Mouse (Mus musculus) macrophage (primary cell): ENCODE data around the gene Kpna4. TPM values are rescaled to one million over a fixed set of nuclear protein-coding genes. Genes with fewer than 3 reads are reported as not detected.
"Not testable (repeated sequence)": the region's sequence is repeated elsewhere in the genome, so short reads cannot be mapped to it uniquely, and the experiment has no call there.

Experiments
- H3K27ac ChIP-seq: fragments of 350-480 bp; formaldehyde crosslinking; 2 replicates; pipeline ENCODE4 v1.9.0; 2021
- H3K36me3 ChIP-seq: fragments of 350-480 bp; formaldehyde crosslinking; 2 replicates; pipeline ENCODE4 v1.9.0; 2021; ENCODE audit errors: inconsistent target
- H3K4me3 ChIP-seq: fragments of 350-480 bp; formaldehyde crosslinking; 2 replicates; pipeline ENCODE4 v1.9.0; 2021; ENCODE audit errors: inconsistent target
- H3K79me2 ChIP-seq: fragments of 350-480 bp; formaldehyde crosslinking; 2 replicates; pipeline ENCODE4 v1.9.0; 2021; ENCODE audit errors: inconsistent target
- WGBS: methylation state at CpG from one replicate; pipeline ENCODE4 v1.1.7; 2026; ENCODE audit warnings: inconsistent platforms; ENCODE audit not compliant: missing documents; 5-methylcytosine and 5-hydroxymethylcytosine counted together
- polyA plus RNA-seq: library from polyadenylated mRNA; stranded (reverse); fragments of 250-400 nt; gene quantifications from 3 replicates; pipeline ENCODE4 v1.2.4, GENCODE M21; 2018; ENCODE audit warnings: inconsistent platforms

Gene Kpna4
- polyA plus RNA-seq, 1 experiment from 2014 or later: 64.7 TPM

DNA sequence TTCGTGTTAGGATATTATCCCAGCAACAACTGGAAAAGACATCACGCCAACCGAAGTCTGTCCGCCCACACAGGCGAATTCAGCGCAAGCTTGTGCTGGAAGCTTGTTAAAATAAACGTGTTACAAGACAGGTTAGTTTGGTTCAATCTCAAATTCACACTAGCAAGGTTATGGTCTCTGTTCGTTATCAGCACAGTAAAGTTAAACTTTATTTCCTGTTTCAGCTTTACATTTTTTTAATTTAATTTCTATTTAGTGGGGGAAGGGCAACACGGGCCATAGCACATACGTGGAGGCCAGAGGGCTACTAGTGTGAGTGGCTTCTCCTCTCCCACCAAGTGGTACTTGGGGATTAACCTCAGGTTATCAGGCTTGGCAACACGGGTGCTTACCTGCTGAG is 75.0 kb downstream of the Kpna4 start:
- H3K4me3 ChIP-seq: no peak overlapping the region
- H3K79me2 ChIP-seq: no peaks in the 10 kb centered on the region
- no peaks in the 10 kb centered on the region for H3K36me3 ChIP-seq
- no peak overlapping the region for H3K27ac ChIP-seq
- WGBS: 85% methylated on average over 11 of the region's 11 CpGs

DNA sequence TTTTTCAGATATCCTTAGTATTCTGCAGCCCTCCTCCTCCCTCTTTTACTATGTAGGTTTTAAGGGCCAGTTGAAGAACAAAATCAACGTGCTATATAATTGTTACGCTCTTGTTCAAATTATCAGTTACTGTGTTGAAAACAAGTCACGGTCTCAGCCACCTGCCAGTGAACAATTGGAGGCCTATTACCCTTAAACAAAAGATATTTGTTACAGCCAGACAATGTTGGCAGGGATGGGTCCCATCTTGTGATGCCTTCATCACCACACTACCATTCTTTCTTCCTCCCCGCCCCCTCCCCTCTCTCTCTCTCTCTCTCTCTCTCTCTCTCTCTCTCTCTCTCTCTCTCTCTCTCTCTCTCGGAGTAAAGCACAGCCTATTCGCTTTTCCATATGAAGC is 77.9 kb downstream of the Kpna4 start:
- no peak overlapping the region for H3K27ac ChIP-seq
- H3K36me3 ChIP-seq: no peaks in the 10 kb centered on the region
- WGBS: 93% methylated on average over 6 of the region's 6 CpGs
- no peak overlapping the region for H3K4me3 ChIP-seq
- H3K79me2 ChIP-seq: peaks cover 2% of the 10 kb centered on the region

GRCm38 (mm10) chr3:69047684-69048083 is 79.2 kb downstream of the Kpna4 start:
- 98% methylated on average over 4 of the region's 4 CpGs for WGBS
- no peak overlapping the region for H3K4me3 ChIP-seq
- H3K36me3 ChIP-seq: no peaks in the 10 kb centered on the region
- H3K79me2 ChIP-seq: peaks cover 15% of the 10 kb centered on the region
- H3K27ac ChIP-seq: no peak overlapping the region

DNA sequence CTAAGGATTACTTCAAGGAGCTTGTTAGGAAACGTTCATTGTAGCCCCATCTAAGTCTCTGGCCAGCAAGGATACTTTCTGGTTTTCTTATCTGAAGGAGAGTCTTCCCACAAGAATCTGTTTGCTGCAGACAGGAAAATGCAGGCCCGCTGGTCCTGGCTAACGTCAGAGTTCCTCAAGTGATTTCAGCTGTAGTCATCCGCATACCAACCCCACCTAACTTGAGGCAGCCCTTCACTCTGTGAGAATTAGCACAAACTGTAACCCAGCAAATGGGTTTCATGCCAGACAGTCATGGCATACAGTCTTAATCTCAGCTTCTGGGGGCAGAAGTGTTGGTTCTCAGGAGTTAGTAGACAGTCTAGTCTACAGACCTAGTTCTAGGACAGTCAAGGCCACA is 80.4 kb downstream of the Kpna4 start:
- 83% methylated on average over 4 of the region's 4 CpGs for WGBS
- H3K27ac ChIP-seq: no peak overlapping the region
- no peaks in the 10 kb centered on the region for H3K36me3 ChIP-seq
- H3K4me3 ChIP-seq: no peak overlapping the region
- peaks cover 27% of the 10 kb centered on the region for H3K79me2 ChIP-seq

GRCm38 (mm10) chr3:69045750-69046149 is 81.2 kb downstream of the Kpna4 start:
- H3K79me2 ChIP-seq: peaks cover 34% of the 10 kb centered on the region
- no peak overlapping the region for H3K27ac ChIP-seq
- no peaks in the 10 kb centered on the region for H3K36me3 ChIP-seq
- 61% methylated on average over 12 of the region's 13 CpGs for WGBS
- H3K4me3 ChIP-seq: peak overlapping the region; percentile 60; the same call in 1 of the 2 replicates

- peak overlapping the region; percentile 60 for H3K4me3 ChIP-seq
- H3K79me2 ChIP-seq: peaks cover 38% of the 10 kb centered on the region
- WGBS: 8% methylated on average over 9 of the region's 9 CpGs
- no peaks in the 10 kb centered on the region for H3K36me3 ChIP-seq
- H3K27ac ChIP-seq: peak overlapping the region; percentile 60
Observed at GRCm38 (mm10) chr3:69045400-69045703, 81.6 kb downstream of the Kpna4 start.

DNA sequence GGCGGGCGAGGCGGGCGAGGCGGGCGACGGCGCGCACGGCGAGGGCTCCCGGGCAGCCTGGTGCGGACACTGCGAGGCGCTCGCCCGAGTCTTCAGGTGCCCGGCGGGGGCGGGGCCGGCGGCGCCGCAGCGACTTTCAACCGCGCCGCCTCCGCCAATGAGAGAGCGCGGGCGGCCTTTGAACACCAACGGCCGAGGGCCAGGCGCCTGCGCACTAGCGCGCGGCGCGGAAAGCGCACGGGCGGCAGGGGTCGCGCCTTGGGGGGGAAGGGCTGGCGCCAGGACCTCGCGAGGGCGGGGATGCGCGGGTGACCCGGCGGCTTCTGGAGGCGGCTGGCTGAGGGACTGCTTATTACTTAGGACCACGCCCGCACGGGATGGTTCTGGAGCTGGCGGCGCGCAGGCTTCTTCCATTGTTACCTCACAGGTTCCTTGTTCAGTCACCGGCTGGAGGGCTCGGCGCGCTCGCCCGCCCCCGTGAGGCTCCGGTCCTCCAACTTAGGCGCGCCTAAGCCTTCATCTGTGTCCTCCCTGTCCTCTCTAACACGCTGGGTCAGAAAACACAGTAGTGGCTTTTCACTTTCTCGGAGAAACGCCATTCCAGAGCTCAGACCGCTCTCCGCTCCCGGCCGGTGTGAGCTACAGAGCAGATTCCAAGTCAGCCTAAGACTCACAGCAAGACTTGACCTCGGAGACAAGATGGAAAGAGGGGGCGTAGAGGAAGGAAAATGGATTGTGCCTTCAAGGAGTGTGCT is 82.1 kb downstream of the Kpna4 start, which contains the start of gene Trim59:
Trim59 (minus strand) TSS at position 111 of the 755 bp plus-strand sequence.
- Histone ChIP-seq H3K36me3 (no peaks in the 10 kb centered on the region), H3K79me2 (peaks cover 44% of the 10 kb centered on the region), H3K27ac (peak within 1 kb of the TSS; percentile 60), H3K4me3 (peak within 1 kb of the TSS; percentile 60)
- WGBS: under 1% methylated on average over 80 of the region's 80 CpGs

- peak overlapping the region; percentile 59 for H3K4me3 ChIP-seq
- under 1% methylated on average over 36 of the region's 42 CpGs for WGBS
- H3K27ac ChIP-seq: peak overlapping the region; percentile 54
Observed at GRCm38 (mm10) chr3:69044167-69044591, 82.7 kb downstream of the Kpna4 start.

DNA sequence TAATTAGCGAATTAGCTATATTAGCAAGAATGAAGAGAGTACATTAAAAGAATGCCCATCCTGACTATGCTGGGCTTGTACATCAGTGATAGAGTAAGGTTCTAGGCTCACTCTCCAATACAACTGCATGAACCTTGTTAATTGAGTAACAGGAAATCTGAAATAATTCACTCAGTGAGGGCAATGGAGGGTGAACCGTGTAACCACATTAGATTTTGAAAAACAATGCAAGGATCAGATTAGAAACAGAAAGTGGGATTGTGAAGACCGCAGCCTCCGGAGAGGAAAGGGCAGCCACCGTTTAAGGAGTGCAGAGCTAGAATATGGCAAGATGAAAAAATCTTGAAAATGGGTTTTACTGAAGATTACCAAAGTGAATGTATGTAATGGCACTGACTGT is 85.6 kb downstream of the Kpna4 start:
- no peaks in the 10 kb centered on the region for H3K36me3 ChIP-seq
- H3K27ac ChIP-seq: peak overlapping the region; percentile 5; the same call in 1 of the 2 replicates
- WGBS: 16% methylated on average over 5 of the region's 5 CpGs

More at GRCm38 (mm10) chr3:69044167-69044591, 82.7 kb downstream of the Kpna4 start:
- Histone ChIP-seq H3K79me2 (peaks cover 50% of the 10 kb centered on the region), H3K36me3 (no peaks in the 10 kb centered on the region)

DNA sequence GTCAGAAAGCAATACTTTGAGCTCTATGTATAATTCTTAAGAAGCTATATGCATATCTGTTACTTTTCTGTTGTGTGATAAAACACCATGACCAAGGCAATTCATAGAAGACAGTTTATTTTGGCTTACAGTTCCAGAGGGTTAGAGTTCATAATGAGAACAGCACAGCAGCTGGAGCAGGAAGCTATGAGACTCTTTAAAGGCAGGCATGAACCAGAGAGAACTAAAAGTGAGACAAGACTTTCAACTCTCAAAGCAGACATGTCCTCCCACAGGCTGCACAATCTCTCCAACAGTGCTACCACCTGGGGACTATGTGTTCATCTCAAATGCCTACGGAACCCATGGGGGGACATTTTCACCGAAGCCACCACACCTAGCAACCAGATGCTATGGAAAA is 86.8 kb downstream of the Kpna4 start:
- 90% methylated on average over 2 of the region's 2 CpGs for WGBS
- Histone ChIP-seq H3K4me3 (no peak overlapping the region), H3K27ac (no peak overlapping the region), H3K79me2 (peaks cover 90% of the 10 kb centered on the region), H3K36me3 (no peaks in the 10 kb centered on the region)

More for the DNA sequence above, 85.6 kb downstream of the Kpna4 start:
- Histone ChIP-seq H3K79me2 (peaks cover 79% of the 10 kb centered on the region), H3K4me3 (peak overlapping the region; percentile 23)

- peaks cover 38% of the 10 kb centered on the region for H3K36me3 ChIP-seq
- peaks cover 28% of the 10 kb centered on the region; the same call in 1 of the 2 replicates for H3K79me2 ChIP-seq
- no peak overlapping the region for H3K27ac ChIP-seq
- H3K4me3 ChIP-seq: no peak overlapping the region
- 100% methylated on average over 1 of the region's 1 CpGs for WGBS
Observed at GRCm38 (mm10) chr3:69026133-69026783, 100.7 kb downstream of the Kpna4 start.

- Histone ChIP-seq H3K36me3 (peaks cover 30% of the 10 kb centered on the region), H3K79me2 (peaks cover 29% of the 10 kb centered on the region), H3K4me3 (no peak overlapping the region), H3K27ac (no peak overlapping the region)
Observed at GRCm38 (mm10) chr3:69020764-69021163, 106.1 kb downstream of the Kpna4 start.

GRCm38 (mm10) chr3:69020285-69020684 is 106.6 kb downstream of the Kpna4 start:
- H3K36me3 ChIP-seq: peaks cover 30% of the 10 kb centered on the region
- WGBS: 100% methylated on average over 2 of the region's 2 CpGs
- H3K79me2 ChIP-seq: peaks cover 29% of the 10 kb centered on the region

GRCm38 (mm10) chr3:69018635-69019034 is 108.3 kb downstream of the Kpna4 start:
- Histone ChIP-seq H3K79me2 (peaks cover 33% of the 10 kb centered on the region), H3K36me3 (peaks cover 20% of the 10 kb centered on the region)
- 93% methylated on average over 2 of the region's 2 CpGs for WGBS
- not testable (repeated sequence) for H3K4me3 ChIP-seq, H3K27ac ChIP-seq

More at GRCm38 (mm10) chr3:69020285-69020684, 106.6 kb downstream of the Kpna4 start:
- no peak overlapping the region for H3K27ac ChIP-seq
- no peak overlapping the region for H3K4me3 ChIP-seq

DNA sequence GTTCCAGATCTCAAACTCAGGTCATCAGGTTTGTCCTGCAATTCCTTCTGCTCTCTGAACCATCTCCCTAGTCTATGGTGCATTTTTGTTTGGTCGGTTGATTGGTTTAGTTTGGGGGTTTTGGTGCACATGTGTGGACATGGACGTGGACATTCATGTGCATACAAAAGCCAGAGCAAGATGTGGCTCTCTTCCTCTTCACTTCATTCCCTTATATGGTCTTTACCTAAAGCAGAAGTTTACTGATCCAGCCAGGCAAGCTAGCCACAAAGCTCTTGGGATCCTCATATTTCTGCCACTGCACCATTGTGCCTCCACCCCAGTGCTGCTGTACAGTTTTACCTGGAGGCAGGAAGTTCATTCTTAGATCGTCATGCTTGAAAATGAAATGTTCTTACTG is 109.7 kb downstream of the Kpna4 start:
- no peak overlapping the region for H3K27ac ChIP-seq
- H3K79me2 ChIP-seq: peaks cover 45% of the 10 kb centered on the region
- 52% methylated on average over 3 of the region's 3 CpGs for WGBS
- H3K4me3 ChIP-seq: no peak overlapping the region
- H3K36me3 ChIP-seq: peaks cover 19% of the 10 kb centered on the region
